Mouse (Mus musculus) embryonic facial prominence, embryonic 13.5 days (tissue): ENCODE data around the gene Cdhr4. TPM values are rescaled to one million over a fixed set of nuclear protein-coding genes. Genes with fewer than 3 reads are reported as not detected.

Experiments used
- ATAC-seq: fragments of 200-750 bp; cut with Nextera tagmentation; 2 replicates; pipeline ENCODE4 v1.8.0; 2017; ENCODE audit warnings: low read depth; ENCODE audit not compliant: insufficient number of reproducible peaks, insufficient read depth, low FRiP score, low TSS enrichment
- H3K27ac ChIP-seq: fragments of 300-500 bp; sonication (generic); 2 replicates; pipeline ENCODE4 v1.5.1; 2015; ENCODE audit warnings: moderate library complexity, mild to moderate bottlenecking, inconsistent platforms
- H3K27me3 ChIP-seq: fragments of 300-500 bp; sonication (generic); 2 replicates; pipeline ENCODE4 v1.6.1; 2015; ENCODE audit warnings: mild to moderate bottlenecking, inconsistent platforms
- H3K36me3 ChIP-seq: fragments of 300-500 bp; sonication (generic); 2 replicates; pipeline ENCODE4 v1.6.1; 2015; ENCODE audit warnings: mild to moderate bottlenecking, inconsistent platforms
- H3K4me1 ChIP-seq: fragments of 300-500 bp; sonication (generic); 2 replicates; pipeline ENCODE4 v1.6.1; 2015; ENCODE audit warnings: inconsistent platforms
- H3K4me2 ChIP-seq: fragments of 300-500 bp; sonication (generic); 2 replicates; pipeline ENCODE4 v1.6.1; 2015; ENCODE audit warnings: moderate library complexity, mild to moderate bottlenecking, inconsistent platforms
- H3K4me3 ChIP-seq: fragments of 300-500 bp; sonication (generic); 2 replicates; pipeline ENCODE4 v1.5.1; 2015; ENCODE audit warnings: mild to moderate bottlenecking, inconsistent platforms
- H3K9ac ChIP-seq: fragments of 300-500 bp; sonication (generic); 2 replicates; pipeline ENCODE4 v1.6.1; 2015; ENCODE audit warnings: mild to moderate bottlenecking, inconsistent platforms
- H3K9me3 ChIP-seq: fragments of 300-500 bp; sonication (generic); 2 replicates; pipeline ENCODE4 v1.6.1; 2016; ENCODE audit warnings: inconsistent platforms
- WGBS: fragments of 180-500 bp; shearing (Covaris S2); methylation state at CpG from one replicate; pipeline ENCODE4 v1.1.7; 2015; ENCODE audit warnings: mixed read lengths; 5-methylcytosine and 5-hydroxymethylcytosine counted together
- polyA plus RNA-seq: library from polyadenylated mRNA; unstranded; fragments of >200 nt; fragmentation: Nextera tagmentation; extraction: Ambion mirVana; gene quantifications from 2 replicates; pipeline ENCODE4 v1.2.1, GENCODE M21; 2015

Cdhr4 gene
- polyA plus RNA-seq, 1 experiment from 2014 or later: 13.0 TPM

DNA sequence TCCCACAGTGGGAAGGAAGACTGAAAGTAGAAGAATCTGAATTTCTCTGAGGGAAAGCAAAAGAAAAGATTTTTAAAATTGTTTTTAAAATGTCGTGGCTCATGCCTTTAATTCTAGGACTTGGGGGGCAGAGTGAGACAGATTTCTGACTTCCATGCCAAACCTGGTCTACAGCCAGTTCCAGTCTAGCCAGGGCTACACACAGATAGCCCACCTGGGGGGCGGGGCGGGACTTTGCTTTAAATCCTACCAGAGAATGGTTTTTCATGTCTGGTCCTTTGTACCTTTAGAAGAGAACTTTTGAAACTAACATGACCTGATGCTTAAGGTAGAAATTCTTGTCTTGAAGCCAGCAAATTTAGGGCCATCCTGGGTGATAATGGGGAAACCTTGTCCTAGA lies 30.9 kb downstream of the Cdhr4 start:
- Histone ChIP-seq H3K36me3 (peaks cover 44% of the 10 kb centered on the region), H3K27ac (no peak overlapping the region), H3K4me2 (no peak overlapping the region), H3K4me3 (no peak overlapping the region), H3K9ac (no peak overlapping the region), H3K27me3 (no peaks in the 10 kb centered on the region), H3K9me3 (peaks cover 3% of the 10 kb centered on the region; the same call in 1 of the 2 replicates), H3K4me1 (no peaks in the 10 kb centered on the region; the same call in 1 of the 2 replicates)
- ATAC-seq: no peak
- 88% methylated on average over 3 of the region's 3 CpGs for WGBS

DNA sequence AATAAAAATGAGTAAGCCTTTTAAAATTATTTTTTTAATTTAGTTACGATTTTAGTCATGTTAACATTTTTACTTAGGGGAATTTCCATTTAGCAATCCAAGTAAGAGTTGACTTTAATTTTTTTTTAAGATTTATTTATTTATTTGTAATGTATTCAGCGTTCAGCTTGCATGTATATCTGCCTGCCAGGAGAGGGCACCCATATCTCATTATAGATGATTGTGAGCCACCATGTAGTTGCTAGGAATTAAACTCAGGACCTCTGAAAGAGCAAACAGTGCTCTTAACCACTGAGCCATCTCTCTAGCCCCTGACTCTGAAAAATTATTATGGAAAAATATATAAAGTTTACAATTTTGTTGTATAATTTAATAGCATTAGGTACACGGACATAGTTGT lies 34.3 kb downstream of the Cdhr4 start:
- H3K4me3 ChIP-seq: no peak overlapping the region
- H3K4me1 ChIP-seq: no peaks in the 10 kb centered on the region; the same call in 1 of the 2 replicates
- peaks cover 3% of the 10 kb centered on the region; the same call in 1 of the 2 replicates for H3K9me3 ChIP-seq
- no peak overlapping the region for H3K27ac ChIP-seq
- H3K9ac ChIP-seq: no peak overlapping the region
- 86% methylated on average over 3 of the region's 3 CpGs for WGBS
- ATAC-seq: no peak
- H3K4me2 ChIP-seq: no peak overlapping the region
- no peaks in the 10 kb centered on the region for H3K27me3 ChIP-seq
- H3K36me3 ChIP-seq: peaks cover 57% of the 10 kb centered on the region

DNA sequence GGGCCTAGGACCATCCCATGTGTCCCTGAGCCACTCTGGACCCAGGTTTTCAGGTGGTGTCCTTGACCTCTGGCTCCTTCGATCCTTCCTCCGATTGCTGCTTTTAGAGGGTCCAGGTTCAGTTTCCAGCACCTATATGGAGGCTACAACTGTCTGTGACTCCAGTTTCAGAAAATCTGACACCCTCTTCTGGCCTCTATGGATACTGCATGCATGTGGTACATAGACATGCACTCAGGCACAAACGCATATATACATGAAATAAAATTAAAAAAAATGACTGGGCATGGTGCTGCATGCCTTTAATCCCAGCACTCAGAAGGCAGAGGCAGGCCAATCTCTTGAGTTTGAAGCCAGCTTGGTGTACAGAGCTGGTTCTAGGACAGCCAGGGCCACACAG lies 35.6 kb downstream of the Cdhr4 start:
- peaks cover 70% of the 10 kb centered on the region for H3K36me3 ChIP-seq
- H3K9ac ChIP-seq: no peak overlapping the region
- no peak for ATAC-seq
- no peak overlapping the region for H3K4me2 ChIP-seq
- H3K27me3 ChIP-seq: no peaks in the 10 kb centered on the region
- no peak overlapping the region for H3K27ac ChIP-seq
- peaks cover 3% of the 10 kb centered on the region; the same call in 1 of the 2 replicates for H3K9me3 ChIP-seq
- no peak overlapping the region for H3K4me3 ChIP-seq
- H3K4me1 ChIP-seq: no peaks in the 10 kb centered on the region
- WGBS: 98% methylated on average over 3 of the region's 3 CpGs

DNA sequence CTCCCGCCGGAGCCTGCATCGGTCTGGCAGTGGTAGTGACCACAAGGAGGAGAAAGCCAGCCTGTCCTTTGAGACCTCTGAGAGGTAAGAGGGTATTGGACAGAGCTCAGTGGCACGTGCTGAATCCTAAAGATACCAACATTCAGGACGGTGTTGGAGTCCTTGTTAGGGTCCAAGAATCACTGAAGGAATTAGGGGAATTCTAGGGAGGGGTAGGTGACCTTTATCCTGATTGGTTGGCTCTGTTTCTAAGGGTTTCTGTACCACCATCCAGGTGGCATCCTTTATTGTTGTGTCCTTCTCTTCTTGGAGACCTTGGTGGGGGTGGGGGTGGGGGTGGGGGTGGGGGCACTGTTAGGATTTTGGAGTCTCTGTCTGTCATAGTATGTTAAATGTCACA lies 39.8 kb downstream of the Cdhr4 start:
- H3K27ac ChIP-seq: no peak overlapping the region
- H3K4me2 ChIP-seq: no peak overlapping the region
- no peaks in the 10 kb centered on the region for H3K27me3 ChIP-seq
- peaks cover 68% of the 10 kb centered on the region for H3K36me3 ChIP-seq
- H3K9ac ChIP-seq: no peak overlapping the region
- no peak for ATAC-seq
- no peaks in the 10 kb centered on the region for H3K9me3 ChIP-seq
- 93% methylated on average over 5 of the region's 5 CpGs for WGBS
- no peaks in the 10 kb centered on the region for H3K4me1 ChIP-seq
- no peak overlapping the region for H3K4me3 ChIP-seq

DNA sequence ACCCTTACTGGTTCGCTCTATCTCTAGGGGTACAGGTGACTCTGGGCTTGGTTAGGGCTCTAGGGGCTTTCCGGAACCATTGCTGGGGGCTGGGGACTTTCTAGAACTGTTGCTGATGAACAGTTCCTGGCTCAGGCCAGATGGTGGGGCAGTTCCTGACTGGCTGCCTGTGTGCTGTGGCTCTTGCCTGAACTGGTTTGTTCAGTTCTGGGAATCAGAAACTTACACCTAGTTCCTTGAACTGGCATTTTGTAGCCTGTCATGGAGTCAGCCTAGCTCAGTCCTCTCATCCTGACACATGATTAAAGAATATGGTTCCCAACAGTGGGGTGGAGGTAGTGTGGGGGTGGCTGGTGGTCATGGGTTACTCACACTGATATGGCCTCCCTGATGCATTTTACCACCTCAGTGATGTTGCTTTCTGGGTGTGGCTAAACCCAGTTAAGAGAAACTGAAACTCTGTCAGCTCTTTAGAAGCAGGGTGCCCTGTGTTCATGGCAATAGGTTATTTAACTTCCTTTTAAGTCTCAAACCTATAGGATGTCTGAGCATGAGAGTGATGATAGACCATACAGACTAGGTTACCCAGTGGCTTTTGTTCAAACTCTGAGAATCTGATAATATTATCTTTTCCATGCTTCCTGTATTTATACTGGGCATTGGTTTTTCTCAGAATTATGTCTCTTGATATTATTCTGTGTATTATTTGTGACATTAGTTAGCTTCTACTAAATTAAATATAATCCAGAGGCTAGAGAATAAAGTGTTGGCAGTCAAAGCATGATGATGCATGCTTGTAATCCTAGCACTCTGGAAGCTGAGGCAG lies 43.2 kb downstream of the Cdhr4 start:
- H3K9me3 ChIP-seq: no peaks in the 10 kb centered on the region
- H3K4me3 ChIP-seq: no peak overlapping the region
- no peak overlapping the region for H3K9ac ChIP-seq
- no peak for ATAC-seq
- H3K4me1 ChIP-seq: no peaks in the 10 kb centered on the region
- no peak overlapping the region for H3K4me2 ChIP-seq
- no peak overlapping the region for H3K27ac ChIP-seq
- WGBS: 93% methylated on average over 2 of the region's 2 CpGs
- H3K27me3 ChIP-seq: no peaks in the 10 kb centered on the region
- peaks cover 74% of the 10 kb centered on the region for H3K36me3 ChIP-seq

DNA sequence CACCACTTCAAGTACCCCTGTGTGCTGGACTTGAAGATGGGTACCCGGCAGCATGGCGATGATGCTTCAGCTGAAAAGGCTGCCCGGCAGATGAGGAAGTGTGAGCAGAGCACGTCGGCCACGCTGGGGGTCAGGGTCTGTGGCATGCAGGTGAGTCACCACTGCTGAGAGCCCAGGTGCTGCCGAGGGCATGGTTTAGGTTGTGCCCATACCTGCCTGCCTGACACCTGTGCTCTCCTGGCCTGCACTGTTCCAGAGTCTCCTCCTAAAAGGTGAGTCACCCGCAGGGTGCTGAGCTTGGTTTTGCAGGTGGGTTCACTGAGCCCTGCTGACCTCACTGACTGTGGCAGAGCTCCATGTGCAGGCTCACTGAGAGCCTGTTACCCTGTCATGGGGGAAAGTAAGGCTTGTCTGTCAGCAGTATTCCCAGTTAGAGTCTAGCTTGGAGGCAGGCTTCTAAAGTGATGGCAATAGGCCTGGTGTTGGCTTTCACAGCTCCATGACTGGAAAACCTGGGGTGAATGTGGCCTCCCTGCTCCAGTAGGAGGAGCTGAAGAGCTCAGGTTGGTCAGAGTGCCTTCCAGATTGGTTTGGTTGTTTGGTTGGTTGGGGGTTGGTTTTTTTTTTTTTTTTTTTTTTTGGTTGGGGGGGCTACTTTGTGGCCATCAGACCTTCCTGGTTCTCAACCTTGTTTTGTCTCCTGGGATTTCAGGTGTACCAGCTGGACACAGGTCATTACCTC lies 52.6 kb downstream of the Cdhr4 start:
- Histone ChIP-seq H3K36me3 (peaks cover 69% of the 10 kb centered on the region), H3K27me3 (no peaks in the 10 kb centered on the region), H3K27ac (no peak overlapping the region), H3K4me3 (no peak overlapping the region), H3K4me1 (peaks cover 18% of the 10 kb centered on the region), H3K9me3 (no peaks in the 10 kb centered on the region), H3K9ac (no peak overlapping the region), H3K4me2 (no peak overlapping the region)
- no peak for ATAC-seq
- WGBS: 96% methylated on average over 8 of the region's 8 CpGs

DNA sequence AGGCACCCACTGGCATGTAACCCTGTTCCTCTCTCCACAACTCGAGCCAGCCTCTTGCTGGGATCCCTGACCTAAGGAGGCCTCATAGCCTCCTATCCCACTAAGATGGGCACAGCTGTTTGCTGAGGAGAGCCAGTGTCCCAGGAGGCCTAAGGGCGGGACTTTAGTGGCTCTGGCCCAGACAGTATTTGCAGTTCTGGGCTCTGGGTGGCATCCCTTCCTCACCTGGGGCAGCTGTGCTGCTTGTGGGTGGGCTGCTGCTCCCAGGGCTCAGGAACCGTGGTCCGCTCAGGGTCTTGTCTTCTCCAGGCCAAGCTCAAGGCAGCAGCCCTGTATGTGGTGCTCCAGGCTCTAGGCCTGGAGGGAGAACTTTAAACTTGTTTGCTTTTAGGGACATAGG lies 54.3 kb downstream of the Cdhr4 start:
- H3K4me2 ChIP-seq: no peak overlapping the region
- no peak overlapping the region for H3K4me3 ChIP-seq
- no peak overlapping the region for H3K27ac ChIP-seq
- H3K9me3 ChIP-seq: no peaks in the 10 kb centered on the region
- WGBS: 84% methylated on average over 4 of the region's 4 CpGs
- H3K9ac ChIP-seq: no peak overlapping the region
- ATAC-seq: no peak
- H3K27me3 ChIP-seq: no peaks in the 10 kb centered on the region
- peaks cover 26% of the 10 kb centered on the region for H3K4me1 ChIP-seq
- peaks cover 69% of the 10 kb centered on the region for H3K36me3 ChIP-seq

DNA sequence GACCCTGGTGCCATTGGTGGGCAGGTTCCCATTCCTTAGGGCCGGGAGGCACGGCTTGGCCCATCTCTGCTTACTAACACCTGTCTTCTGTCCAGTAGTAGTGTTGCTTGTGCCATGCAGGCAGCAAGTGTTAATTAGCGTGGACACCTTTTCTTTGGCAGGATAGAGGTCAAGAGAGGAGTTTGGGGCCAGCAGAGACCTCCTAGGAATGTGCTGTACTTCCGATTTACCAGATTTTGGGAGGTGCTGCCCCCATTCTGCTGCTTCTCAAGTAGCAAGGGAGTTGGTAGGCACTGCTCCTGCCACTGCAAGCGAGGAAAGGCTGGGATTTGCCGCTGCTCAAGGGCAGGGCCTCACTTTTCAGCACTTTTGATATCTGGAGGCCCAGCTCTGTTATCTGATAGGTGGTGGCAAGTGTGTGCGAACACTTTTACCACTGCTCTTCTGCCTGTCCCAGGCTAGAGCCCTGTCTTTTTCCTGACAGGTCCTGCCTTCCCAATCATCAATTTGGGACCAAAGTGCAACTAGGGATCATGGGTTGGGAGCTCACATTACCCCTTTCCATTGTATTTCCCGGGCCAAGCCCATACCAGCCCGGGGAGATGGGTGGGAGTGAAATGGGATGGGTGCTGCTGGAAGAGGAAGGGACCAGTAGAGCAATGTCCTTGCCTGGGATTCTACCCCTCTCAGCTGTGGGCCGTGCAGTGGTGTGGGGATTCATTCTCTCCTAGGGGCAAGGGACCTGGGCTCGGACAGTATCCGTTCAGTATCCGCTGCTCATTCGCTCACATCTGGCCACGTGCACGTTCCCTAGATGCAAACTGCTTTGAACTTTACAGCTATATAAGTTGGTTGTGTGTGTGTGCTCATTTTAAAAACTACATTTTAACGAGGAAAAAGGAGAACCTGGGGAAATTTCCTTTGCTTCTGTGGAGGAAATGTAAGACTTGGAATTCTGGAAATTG lies 55.6 kb downstream of the Cdhr4 start:
- peak overlapping the region; percentile 70 for H3K9ac ChIP-seq
- H3K27me3 ChIP-seq: no peaks in the 10 kb centered on the region
- no peak for ATAC-seq
- peak overlapping the region; percentile 67 for H3K4me3 ChIP-seq
- H3K27ac ChIP-seq: peak overlapping the region; percentile 57
- peaks cover 66% of the 10 kb centered on the region for H3K36me3 ChIP-seq
- H3K9me3 ChIP-seq: no peaks in the 10 kb centered on the region
- 40% methylated on average over 17 of the region's 17 CpGs for WGBS
- H3K4me1 ChIP-seq: peaks cover 33% of the 10 kb centered on the region
- H3K4me2 ChIP-seq: peak overlapping the region; percentile 92

DNA sequence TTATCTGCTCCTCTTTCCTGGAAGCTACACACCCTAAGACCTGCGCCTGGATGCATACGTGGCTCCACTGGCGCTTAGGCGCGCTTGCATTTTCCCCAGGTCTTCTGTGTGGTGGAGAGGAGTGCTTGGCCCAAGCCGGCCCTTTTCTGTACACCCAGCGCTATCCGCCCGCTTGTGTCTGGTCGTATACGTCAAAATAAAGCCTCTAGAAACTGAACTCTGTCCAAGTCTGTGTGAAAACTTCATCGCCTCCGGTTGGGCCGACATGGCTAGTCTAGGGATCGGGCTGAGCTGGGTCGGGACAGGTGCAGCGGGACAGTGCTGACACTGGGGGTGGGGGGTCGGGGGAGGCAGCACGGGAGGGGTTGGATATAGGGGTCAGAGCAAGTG lies 56.3 kb downstream of the Cdhr4 start:
- H3K27me3 ChIP-seq: no peaks in the 10 kb centered on the region
- ATAC-seq: peak; percentile 52; the same call in 1 of the 2 replicates
- H3K27ac ChIP-seq: peak overlapping the region; percentile 57
- no peaks in the 10 kb centered on the region for H3K9me3 ChIP-seq
- H3K4me1 ChIP-seq: peaks cover 39% of the 10 kb centered on the region
- WGBS: 1% methylated on average over 19 of the region's 19 CpGs
- peak overlapping the region; percentile 70 for H3K9ac ChIP-seq
- peak overlapping the region; percentile 92 for H3K4me2 ChIP-seq
- H3K4me3 ChIP-seq: peak overlapping the region; percentile 67
- H3K36me3 ChIP-seq: peaks cover 65% of the 10 kb centered on the region

DNA sequence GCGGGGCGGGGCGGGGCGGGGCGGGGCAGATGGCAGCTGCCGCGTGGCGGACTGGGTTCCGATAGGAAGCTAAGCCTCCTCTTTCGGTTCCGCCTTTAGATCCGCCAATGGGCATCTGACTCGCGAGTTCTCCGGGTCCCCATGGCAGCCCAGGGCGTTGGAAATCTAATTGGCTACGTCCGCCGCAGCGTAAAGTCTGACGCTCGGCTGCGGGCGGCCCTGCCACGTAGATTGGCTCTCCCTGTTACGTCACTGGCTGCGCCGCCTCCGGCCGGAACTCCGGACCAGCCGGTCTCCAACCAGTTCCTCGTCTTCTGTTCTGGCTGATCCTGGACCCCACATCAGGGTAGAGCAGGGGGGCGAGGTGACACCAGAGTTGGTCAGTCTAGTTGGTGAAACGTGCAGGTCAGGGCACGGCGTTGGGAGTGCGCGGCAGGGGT lies 56.7 kb downstream of the Cdhr4 start, which contains the start of gene Gmppb:
Gmppb (plus strand) TSS at position 227 of the 440 bp plus-strand sequence.
- Histone ChIP-seq H3K4me2 (peak within 1 kb of the TSS; percentile 92), H3K9ac (peak within 1 kb of the TSS; percentile 84), H3K27me3 (no peaks in the 10 kb centered on the region), H3K4me1 (peaks cover 40% of the 10 kb centered on the region), H3K4me3 (peak within 1 kb of the TSS; percentile 67), H3K27ac (peak within 1 kb of the TSS; percentile 72), H3K36me3 (peaks cover 67% of the 10 kb centered on the region), H3K9me3 (no peaks in the 10 kb centered on the region)
- under 1% methylated on average over 38 of the region's 39 CpGs for WGBS
- ATAC-seq: peak; percentile 91
